Mouse (Mus musculus) kidney, postnatal 10 days (tissue): ENCODE measurements around the gene Sik2.

ENCODE experiments used
- DNase-seq: peaks from one replicate; pipeline ENCODE4 v3.0.0; 2021; ENCODE audit warnings: mixed read lengths

The Sik2 gene

DNA sequence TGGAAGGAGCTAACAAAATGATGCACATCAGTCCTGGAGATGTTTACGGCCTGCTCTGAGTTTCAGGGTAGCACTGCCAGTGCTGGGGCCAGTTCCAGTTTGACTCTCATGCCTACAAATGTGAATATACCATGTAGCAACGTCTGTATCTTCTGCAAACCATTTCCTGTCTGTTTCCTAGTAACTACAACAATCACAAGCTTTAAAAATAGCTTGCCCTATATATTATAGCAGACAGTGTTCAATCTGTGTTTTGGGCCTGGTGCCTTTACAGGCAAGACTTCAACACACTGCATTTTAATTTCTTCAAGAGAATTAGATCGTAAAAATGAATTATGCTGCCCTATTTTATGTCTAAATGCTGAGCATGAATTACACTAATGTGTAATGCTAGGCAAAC, 103.6 kb downstream of the Sik2 start:
- no peak for DNase-seq

DNA sequence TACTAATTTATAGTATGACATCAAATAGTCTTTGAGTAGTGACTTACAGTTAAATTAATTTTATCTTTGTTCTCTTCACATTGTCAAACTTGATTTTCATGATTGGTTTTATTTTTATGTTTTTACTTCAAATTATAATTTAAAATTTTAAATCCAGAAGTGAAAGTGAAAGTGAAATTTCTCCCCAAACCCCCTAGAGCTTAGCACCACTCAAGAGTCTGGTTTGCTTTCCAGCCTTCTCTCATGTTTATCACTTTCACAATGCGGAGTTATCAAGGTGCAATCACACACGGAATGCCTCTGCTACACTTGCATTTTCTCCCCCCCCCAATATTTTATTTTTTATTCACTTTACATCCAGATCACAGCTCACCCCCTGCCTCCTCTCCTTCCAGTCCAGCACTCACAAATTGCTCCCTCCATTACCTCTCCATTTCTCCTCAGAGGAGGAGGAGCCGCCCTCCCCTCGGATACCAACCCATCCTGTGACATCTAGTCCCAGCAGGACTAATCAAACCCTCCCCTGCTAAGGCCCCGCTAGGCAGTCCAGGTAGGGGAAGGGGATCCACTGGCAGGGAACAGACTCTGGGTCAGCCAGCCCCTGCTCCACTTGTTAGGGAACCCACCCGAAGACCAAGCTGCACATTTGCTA, 104.6 kb downstream of the Sik2 start:
- DNase-seq, result no peak

DNA sequence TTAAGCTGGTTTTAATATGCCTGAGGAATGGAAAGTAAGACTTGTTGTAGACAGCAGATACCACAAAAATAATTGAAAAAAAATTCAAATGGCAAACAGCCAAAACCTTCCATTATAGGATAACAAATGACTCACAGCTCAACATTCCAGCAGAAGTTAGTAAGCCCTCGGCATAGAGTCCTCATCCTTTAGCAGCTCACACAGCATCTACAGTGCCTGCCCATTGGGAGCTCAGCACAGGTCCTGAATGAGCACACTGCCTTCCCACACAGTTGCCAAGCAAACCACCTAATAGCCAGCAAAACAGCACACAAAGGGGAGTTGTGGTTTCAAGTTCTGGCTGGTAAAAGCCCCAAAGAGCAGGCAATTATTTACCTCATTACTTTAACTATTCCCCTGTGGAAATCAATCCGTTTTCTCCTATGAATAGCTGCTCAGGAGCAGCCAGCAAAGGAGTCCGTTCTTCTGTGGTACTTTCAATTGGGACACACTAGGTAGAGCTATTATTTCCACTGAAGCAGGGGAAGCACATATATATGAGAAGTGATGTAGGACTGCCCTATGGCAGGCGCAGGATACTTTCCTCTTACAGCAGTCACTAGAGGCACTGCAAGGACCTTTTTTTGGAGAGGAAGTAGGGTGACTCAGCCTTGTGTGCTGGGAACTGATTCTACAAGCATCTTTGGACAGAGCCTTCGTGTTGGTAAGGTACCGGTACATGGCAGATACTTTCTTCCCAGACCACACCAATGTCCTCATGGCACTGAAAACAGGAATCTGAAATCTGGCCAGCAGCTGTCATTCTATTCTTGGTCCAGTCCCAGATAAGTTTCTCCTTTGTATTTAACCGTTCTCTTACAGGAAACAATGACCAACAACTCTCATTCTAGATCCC, 108.6 kb downstream of the Sik2 start:
- no peak for DNase-seq

DNA sequence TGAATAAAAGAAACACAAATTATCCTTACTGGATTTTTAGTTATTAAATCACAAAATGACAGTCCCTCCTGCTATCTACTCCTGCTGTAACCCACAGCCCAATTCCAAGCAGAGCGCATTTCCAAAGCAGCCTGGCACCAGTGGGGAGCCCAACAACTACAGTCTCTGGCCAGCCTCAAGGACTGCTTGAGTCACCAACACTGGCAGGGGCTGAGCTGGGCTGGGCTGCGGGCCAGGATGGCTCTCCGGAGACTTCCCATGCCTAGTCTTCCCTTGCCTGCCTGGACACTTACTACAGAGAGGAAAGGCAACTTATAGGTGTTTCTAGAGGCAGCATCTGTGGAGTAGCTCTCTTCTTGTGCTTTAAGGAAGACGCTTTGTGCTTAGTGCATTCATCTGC, 115.2 kb downstream of the Sik2 start:
- peak; percentile 43 for DNase-seq

DNA sequence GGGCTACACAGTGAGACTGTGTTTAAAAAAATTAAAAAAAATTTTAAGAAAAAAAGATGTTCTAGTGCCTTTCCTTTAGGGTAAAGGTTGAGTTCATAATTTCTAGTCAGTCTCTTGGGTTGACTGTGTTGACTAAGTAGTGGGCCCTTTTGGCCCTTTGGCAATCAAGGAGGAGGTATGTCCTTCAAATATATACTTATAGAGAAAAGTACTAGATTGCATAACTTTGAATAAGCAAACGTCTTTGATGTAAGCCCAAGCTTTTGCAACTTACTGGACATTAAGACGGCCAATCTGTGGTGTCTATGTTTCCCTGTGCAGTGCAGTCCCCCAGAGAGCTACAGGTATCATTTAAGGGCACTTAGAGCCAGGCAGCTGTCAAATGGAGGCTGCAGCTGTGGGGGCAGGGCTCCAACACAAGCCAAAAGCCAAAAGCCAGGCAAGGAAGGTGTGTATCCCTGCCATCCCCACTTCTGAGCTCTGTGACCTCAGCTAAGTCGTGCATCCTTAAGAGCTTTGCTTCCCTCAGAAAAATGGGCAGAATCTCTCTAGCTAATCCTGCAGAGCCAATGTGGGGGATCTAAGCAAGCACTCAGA, 118.3 kb downstream of the Sik2 start:
- no peak for DNase-seq

DNA sequence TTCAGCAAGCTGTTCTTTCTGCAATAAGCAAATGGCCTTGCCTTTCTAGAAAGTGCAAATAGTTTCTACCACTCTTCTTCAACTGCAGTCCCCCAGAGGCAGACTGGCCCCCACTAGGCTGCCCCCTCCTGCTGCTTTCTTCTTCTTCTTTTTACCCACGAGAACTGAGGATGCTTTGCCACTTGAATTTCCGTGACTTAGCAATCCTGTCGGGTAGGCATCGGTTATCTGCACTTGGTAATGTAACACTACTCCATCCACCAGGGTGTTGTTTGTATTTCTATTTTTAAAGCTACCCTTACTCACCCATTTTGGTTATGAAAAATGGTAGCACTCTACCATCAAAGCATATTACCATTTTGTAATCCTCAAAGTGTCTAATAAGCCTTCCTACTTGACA, 118.9 kb downstream of the Sik2 start:
- no peak for DNase-seq

DNA sequence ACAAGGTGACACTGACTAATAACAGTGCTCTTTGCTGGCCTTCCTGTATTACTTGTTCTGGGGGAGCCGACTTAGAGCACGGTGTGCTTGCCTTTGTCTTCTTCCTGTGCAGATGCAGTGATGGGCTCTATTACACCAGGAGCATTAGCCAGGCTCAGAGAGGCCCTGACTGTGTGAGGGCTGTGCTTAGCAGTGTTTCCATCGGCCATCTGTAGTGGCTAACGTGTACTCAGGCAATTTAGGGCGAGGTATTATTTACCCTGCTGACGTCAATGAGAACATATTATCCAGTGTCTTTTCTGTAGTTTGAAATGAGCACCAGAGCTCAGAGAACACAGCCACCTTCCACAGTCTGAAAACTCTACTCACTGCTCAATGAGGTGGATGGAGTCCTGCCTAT, 119.7 kb downstream of the Sik2 start:
- DNase-seq, result no peak

DNA sequence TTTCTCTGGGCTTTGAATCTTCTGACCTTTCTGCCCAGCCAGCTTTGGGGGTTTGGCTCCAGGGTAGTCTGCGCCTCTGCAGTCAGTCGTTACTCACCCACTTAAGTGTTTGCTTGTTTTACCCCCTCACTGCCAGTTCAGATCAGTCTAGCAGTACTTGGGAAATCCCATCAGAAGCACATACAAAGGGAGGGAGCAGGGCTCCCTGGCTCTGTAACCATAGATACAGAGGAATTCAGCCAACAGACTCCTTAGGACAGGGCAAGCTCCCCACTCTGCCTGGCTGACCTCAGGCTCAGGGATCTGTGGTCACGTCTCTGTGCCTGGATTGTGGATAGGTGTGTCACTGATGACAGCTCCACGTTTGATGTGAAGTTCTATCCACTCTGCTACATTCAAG, 121.5 kb downstream of the Sik2 start:
- no peak for DNase-seq

DNA sequence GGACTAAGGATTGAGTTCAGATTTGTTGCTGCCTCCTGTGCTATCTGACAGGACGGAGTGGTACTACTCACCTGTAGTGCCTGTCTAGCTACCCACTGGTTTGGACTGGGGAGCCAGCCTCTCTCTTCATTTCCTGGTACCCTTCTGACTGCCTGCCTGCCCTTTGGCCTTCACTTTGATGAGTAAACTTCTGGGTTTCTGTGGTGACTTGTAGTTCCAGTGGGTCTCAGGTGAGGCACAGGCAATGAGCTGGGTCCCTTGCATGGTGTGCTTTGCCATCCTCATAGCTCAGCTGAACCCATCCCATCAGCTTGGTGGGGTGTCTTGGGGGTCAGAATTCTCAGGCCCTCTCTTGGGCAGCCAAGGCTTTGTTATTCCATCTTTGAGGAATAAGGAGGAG, 122.0 kb downstream of the Sik2 start:
- DNase-seq, result no peak

DNA sequence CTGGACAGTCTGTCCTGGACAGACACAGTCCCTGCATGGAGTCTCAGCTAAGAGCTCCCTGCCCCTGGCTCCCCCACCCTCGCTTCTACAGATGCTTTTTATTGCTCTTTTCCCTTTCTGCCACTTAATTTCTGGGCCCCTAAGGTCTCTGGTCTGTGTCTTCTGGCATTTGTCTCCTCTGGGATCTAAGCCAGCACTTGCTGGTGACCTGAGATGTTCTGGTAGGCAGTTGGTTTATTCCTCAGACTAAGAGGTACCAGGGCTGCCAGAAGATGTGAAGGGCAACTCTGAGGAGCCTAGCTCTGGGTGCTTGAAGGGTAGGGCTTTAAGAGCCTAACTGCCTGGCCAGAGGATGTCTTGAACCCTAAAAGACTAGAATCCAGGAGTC, 123.3 kb downstream of the Sik2 start:
- DNase-seq, result no peak

DNA sequence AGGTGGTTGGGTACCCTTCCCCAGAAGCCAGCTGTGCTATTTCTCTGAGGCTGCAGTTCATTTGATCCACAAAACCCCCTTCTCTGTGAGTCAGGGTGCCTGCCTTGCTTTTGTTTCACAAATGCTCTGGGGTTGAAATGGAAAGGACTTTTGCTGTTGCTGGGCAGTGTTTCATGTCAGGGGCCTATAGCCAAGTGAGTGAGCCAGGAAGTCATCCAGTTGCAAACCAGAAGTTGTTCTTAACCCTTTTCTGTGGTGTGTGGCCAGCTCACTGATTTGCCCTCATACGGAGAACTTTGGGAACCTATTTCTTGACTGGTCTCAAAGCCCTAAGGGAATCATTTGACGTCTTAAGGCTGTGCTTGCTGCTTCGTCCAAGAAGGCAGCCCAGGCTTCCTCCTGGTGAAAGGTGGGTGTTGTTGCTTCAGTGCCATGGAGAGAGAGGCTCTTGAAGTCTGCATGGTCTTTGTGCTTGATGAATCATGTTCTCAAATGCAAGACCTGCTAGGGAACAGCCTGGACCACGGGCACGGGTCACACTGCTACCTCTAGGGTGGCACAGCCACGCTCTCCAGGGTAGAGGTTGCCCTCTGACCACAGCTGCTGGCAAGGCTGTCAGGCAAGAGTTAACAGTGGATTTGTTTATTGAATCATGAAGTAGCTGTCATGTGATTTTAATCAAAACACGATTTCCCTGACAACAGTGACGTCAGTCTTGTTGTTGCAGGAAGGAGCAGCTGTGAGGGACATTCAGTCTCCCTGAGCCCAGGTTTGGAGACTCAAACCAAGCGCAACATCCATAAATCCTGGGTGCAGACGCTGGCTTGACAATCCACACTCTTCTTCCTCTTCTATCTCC, 123.9 kb downstream of the Sik2 start:
- peak; percentile 65 for DNase-seq

DNA sequence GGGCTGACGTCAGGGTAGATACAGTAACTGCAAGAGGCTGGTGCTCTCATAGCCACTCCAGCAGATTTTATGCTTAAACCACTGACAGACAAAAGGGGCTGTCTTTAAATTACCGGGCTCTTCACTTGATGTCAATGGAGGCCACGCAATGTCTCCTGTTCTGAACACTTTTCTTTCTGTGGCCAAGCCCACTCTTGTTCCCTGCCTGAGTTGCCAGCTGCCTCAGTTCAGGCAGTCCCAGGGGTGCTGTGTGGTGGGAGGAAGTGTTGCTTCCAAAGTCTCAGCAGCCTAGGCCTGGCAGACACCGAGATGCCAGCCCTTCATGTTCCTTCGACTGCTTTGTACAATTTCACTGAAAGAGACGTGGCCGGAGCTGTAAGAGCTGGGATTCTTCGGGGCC, 124.8 kb downstream of the Sik2 start:
- DNase-seq, result no peak

DNA sequence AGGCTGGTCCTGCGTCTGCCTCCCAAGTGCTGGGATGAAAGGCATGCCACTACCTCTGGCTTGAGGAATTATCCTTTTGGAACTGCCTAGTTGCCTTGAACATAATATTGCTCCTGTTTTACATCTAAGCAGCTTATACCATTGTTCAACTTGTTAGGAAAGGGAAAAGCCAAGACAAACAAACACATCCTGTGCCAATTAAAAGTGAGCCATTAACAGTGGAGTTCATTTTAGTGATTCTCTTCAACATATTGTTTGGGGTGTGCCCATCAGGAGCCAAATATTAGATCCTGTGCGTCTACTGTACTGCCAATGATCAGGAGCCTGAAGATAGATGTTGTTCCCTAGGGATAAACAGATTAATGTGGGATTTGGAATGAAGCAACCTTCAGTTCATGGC, 126.7 kb downstream of the Sik2 start:
- DNase-seq, result no peak

DNA sequence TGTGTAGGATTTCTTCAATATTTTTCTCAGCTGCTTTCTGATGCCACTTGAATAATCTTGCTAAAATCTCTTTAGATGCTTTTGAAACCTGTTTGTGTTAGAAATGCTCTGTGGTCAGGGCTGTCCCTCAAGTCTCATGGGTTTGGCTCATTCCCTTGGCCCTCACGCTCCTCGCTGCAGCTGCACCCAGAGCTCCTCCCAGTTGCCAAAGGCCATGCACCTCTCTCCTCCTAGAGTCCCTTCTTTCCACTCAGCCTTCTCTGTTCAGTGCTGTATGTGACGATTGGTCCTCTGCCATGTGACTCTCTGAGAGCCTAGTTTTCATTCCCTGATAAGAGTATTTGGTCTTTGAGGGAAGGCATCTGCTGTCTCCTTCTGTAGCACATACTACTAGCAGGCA, 131.4 kb downstream of the Sik2 start:
- no peak for DNase-seq

DNA sequence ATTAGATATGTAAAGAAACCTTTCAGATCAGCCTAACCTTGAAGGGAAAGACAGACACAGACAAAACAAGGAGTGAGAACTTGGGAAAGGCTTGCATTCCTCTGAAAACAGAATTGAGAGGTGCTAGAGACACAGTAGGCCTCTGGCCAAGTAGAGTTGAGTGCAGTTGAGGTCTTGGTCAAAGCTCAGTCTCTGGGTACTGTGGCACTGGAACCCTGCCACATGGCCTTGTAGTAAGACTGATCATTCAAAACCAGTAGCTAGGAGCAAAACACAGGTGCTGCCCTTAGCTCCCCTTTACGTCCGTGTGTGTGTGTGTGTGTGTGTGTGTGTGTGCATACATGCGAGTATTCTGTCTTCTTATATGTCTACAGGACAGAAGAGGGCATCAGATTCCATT, 132.6 kb downstream of the Sik2 start:
- DNase-seq, result peak; percentile 61

DNA sequence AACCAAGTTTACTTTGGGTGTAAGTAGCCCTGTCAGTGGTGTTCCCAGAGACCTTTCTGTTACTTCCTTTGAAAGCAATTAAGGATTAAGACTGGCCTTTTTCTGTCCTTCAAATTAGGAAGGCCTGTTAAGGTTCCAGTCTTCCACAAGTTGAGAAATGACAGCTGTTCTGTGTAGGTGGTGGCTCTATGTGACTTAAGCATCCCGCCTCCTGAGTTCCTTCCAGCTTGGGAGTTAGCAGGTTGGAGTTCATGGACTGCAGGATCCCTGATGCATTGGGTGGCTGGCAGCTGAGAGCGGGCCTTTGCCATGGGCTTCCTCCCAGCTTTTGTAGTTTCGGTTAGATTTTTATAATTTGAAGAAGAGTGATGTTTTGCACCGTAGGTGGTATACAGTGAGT, 133.4 kb downstream of the Sik2 start:
- no peak for DNase-seq

DNA sequence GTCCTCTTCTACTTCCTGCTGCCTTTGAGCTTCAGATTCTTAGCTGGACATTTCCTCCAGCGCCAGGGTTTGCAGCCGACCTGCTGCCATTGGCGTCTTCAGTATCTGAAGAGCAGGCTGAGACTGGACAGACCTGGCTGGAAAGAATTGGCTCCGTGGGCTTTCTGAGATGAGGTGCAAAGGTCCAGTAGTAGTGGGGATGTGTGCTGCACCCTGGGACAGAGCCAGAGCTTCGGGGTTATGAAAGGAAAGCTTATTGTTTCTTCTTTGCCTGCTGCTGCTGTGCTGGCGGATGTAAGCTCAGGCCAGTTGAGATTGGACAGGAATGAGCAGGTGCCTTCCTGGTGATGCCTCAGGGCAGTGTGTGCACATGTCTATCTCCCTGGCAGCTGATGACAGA, 134.8 kb downstream of the Sik2 start:
- no peak for DNase-seq

DNA sequence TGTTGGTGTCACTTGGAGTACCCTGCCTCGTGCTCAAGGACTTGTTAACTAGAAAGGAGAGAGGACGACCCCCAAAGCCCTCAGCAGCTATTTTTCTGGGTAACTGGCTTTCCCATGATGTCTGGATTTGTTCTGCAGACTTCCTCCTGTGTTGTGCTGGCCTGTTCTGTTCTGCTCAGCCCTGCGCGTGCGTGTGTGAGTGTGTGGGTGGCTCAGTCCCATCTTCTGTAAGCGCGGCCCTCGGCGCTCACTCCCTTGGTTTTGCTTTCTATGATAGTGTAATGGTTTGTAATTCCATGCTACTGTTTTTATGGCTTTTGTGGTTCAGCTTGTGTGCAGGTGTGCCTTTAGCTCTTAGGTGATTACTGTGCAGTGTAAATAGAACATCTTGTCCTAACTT, 135.7 kb downstream of the Sik2 start:
- no peak for DNase-seq

DNA sequence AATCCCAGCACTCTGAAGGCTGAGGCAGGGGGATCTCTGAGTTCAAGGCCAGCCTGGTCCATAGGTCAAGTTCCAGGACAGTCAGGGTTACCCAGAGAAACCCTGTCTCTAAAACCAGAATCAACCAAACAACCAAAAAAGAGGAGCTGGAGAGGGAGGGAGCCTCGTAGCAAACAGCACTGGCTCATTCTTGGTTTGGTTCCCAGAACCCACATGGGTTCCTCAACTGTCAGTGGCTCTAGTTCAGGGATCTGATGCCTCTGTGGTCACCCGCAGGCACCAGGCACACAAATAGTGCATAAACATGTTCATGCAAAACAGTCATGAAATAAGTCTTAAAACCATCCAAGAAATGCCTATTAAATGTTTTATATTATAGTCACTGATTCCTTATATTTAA, 140.7 kb downstream of the Sik2 start:
- DNase-seq, result no peak

DNA sequence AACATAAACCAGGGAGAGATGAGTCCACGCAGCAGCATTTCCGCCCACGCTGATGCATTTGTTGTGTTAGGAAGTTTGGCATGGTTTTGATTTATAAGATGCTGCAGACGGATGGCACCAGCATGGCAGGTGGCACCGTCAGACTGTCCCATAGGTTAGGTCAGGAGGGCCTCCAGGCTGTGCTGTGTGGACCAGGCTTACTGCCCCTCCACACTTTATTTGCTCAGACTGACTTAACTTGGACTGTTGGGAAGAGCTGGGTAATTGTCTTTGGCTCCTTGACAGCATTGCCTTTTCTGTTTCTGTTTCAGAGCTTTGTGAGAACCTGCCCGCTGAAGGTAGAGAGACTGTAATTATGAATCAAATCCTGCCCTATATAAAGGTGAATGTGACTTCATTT, 141.9 kb downstream of the Sik2 start:
- no peak for DNase-seq

DNA sequence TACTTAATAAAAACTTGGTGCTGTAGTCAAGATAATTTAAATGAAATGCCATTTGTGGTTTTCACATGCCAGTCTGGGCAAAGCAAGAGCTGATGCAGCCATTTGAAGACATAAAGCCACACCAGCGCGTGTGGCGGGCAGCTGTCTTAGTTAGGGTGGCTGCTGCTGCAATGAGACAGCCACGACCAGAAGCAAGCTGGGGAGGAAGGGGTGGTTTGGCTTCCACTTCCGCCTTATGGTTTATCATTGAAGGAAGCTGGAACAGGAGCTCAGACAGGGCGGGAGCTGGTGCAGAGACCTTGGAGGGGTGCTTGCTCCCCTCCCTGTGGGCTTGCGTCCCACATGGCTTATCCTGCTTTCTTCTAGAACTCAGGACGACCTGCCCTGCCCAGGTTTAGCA, 143.1 kb downstream of the Sik2 start:
- DNase-seq, result no peak

DNA sequence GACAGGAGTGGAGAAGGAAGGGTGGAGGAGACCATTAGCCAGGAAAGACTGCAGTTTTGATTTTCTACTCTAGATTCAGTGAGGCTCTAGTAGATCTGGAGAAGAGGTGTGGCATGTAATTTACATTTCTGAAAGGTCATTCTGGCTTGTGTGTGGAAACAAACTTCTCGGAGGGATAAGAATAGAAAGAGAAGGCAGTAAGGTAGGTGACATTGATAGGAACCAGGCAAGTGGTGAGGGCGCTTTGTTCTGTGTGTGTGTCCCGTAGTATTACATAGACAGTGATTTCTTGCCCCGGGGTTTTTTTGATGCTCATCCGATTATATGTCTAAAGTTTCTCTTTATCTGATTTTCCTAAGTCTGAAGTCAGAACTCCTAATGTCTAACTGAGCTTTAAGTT, 144.0 kb downstream of the Sik2 start:
- DNase-seq, result no peak

DNA sequence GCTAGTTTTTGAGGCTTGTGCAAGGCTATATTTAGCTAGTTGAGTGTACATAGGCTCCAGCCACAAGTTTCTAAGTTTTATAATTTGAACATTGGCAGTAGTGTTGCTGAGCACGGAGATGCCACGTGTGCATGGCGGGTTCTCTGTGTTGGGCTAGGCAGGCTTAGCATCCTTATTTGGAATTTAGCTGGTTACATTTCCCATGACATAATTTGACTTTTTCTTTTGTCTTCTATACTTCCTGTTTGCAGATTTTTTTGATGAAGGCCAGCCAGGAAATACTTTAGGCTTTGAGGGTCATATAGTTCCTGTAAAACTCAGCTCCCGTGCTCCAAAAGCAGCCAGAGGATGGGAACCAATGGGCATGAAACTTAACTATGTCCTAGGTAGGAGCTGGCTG, 145.0 kb downstream of the Sik2 start:
- DNase-seq, result no peak
